Mouse (Mus musculus) left cerebral cortex, postnatal 10 days (tissue): Measurements from ENCODE around the gene Clec4f. TPM values are rescaled to one million over a fixed set of nuclear protein-coding genes. Genes with fewer than 3 reads are reported as not detected.

Experiments used
- DNase-seq, 2 experiments: peaks; one replicate each; pipeline ENCODE4 v3.0.0; 2021 to 2022; ENCODE audit warnings: low spot score in 2 of 2, mixed read lengths in 1 of 2; ENCODE audit errors: extremely low spot score in 1 of 2
- intact Hi-C: fragments of 180-260 bp; cut with DNase I; formaldehyde crosslinking; loops from one replicate; pipeline ENCODE4 v1.15.1; 2025
- total RNA-seq, 2 experiments: library from RNA; stranded (reverse); gene quantifications; 2 replicates each; pipeline ENCODE4 v1.2.3; 2021

The Clec4f gene
- total RNA-seq: under 1 TPM; 0.21 to 0.63 TPM

- peak in 1 of 2 experiments; percentile 25 for DNase-seq
- intact Hi-C loops: no loop called here
These were observed at the start of gene Clec4f for GRCm38 (mm10) chr6:83656087-83656486. Clec4f (minus strand) TSS chr6:83656187.

- no peak for DNase-seq
- intact Hi-C loops: no loop called here
These were observed 48.7 kb upstream of the Clec4f start for GRCm38 (mm10) chr6:83704701-83705100.

GRCm38 (mm10) chr6:83704294-83704693 is 48.3 kb upstream of the Clec4f start:
- intact Hi-C loops: no loop called here
- no peak for DNase-seq

- intact Hi-C loops: no loop called here
- DNase-seq: no peak
These were observed 47.7 kb upstream of the Clec4f start for GRCm38 (mm10) chr6:83703722-83704078.

GRCm38 (mm10) chr6:83703000-83703721 is 47.2 kb upstream of the Clec4f start:
- DNase-seq: no peak
- intact Hi-C loops: no loop called here

GRCm38 (mm10) chr6:83702146-83702999 is 46.4 kb upstream of the Clec4f start:
- DNase-seq: no peak
- intact Hi-C loops: no loop called here

GRCm38 (mm10) chr6:83701001-83701400 is 45.0 kb upstream of the Clec4f start:
- intact Hi-C loops: no loop called here
- DNase-seq: no peak

GRCm38 (mm10) chr6:83699971-83700370 is 44.0 kb upstream of the Clec4f start:
- no peak for DNase-seq
- intact Hi-C loops: no loop called here

GRCm38 (mm10) chr6:83697932-83698331 is 41.9 kb upstream of the Clec4f start:
- no peak for DNase-seq
- intact Hi-C loops: no loop called here

GRCm38 (mm10) chr6:83696684-83697083 is 40.7 kb upstream of the Clec4f start:
- intact Hi-C loops: no loop called here
- DNase-seq: no peak

GRCm38 (mm10) chr6:83695731-83696130 is 39.7 kb upstream of the Clec4f start:
- DNase-seq: no peak
- intact Hi-C loops: no loop called here

GRCm38 (mm10) chr6:83693835-83694234 is 37.8 kb upstream of the Clec4f start:
- intact Hi-C loops: loop anchor here (5.0 kb wide), 1 partner anchor 83 kb away; the partner anchor contains the start of gene Tex261
- peak in 1 of 2 experiments; percentile 57 for DNase-seq

- DNase-seq: no peak
- intact Hi-C loops: loop anchor here (5.0 kb wide), 1 partner anchor 84 kb away; the partner anchor contains the start of gene Tex261
These were observed 37.0 kb upstream of the Clec4f start for GRCm38 (mm10) chr6:83692962-83693361.

- intact Hi-C loops: loop anchor here (5.0 kb wide), 1 partner anchor 86 kb away; the partner anchor contains the start of gene Tex261
- no peak for DNase-seq
These were observed 34.9 kb upstream of the Clec4f start for GRCm38 (mm10) chr6:83690936-83691335.

- intact Hi-C loops: loop anchor here (5.0 kb wide), 1 partner anchor 87 kb away; the partner anchor contains the start of gene Tex261
- no peak for DNase-seq
These were observed 34.3 kb upstream of the Clec4f start for GRCm38 (mm10) chr6:83690277-83690676.

GRCm38 (mm10) chr6:83689374-83689773 is 33.4 kb upstream of the Clec4f start:
- intact Hi-C loops: no loop called here
- DNase-seq: no peak

- no peak for DNase-seq
- intact Hi-C loops: loop anchor here (10.0 kb wide), 1 partner anchor 313 kb away; no protein-coding TSS in a partner anchor
These were observed 21.8 kb upstream of the Clec4f start, which contains the start of gene Cd207 for GRCm38 (mm10) chr6:83677757-83678156. Cd207 (minus strand) TSS chr6:83677857.

GRCm38 (mm10) chr6:83673395-83673794 is 17.4 kb upstream of the Clec4f start:
- intact Hi-C loops: loop anchor here (2.0 to 10.0 kb wide), 2 partner anchors 91 to 309 kb away; no protein-coding TSS in a partner anchor

GRCm38 (mm10) chr6:83665009-83665408 is 9.0 kb upstream of the Clec4f start:
- DNase-seq: no peak
- intact Hi-C loops: no loop called here

More at GRCm38 (mm10) chr6:83673395-83673794, 17.4 kb upstream of the Clec4f start:
- DNase-seq: peak; percentile 66 to 80
